Mouse (Mus musculus) lung, adult 2 months (tissue): ENCODE data around the gene Stard7. TPM values are rescaled to one million over a fixed set of nuclear protein-coding genes. Genes with fewer than 3 reads are reported as not detected.

Experiments
- DNase-seq: peaks from one replicate; pipeline ENCODE4 v3.0.0; 2022
- H3K4me1 ChIP-seq: fragments of 200-500 bp; 2 replicates; pipeline ENCODE4 v1.6.1; 2011; ENCODE audit warnings: low read length; ENCODE audit not compliant: control insufficient read depth, insufficient read depth
- H3K4me3 ChIP-seq: fragments of 200-500 bp; replicated peaks from 2 replicates; pipeline ENCODE3; 2011; ENCODE audit warnings: low read depth, mild to moderate bottlenecking, control low read depth, low read length; ENCODE audit errors: extremely low read depth
- CTCF ChIP-seq: fragments of 200-500 bp; IDR thresholded peaks from 2 replicates; pipeline ENCODE4 v1.5.1; 2011; ENCODE audit warnings: mild to moderate bottlenecking, low read length, control low read depth; ENCODE audit not compliant: insufficient read depth
- POLR2A ChIP-seq: fragments of 200-500 bp; IDR thresholded peaks from 2 replicates; pipeline ENCODE4 v1.6.1; 2011; ENCODE audit warnings: low read depth, mild to moderate bottlenecking, control low read depth, low read length, borderline replicate concordance; ENCODE audit errors: extremely low read depth
- WGBS: fragments of 180-500 bp; shearing (Covaris S2); methylation state at CpG from one replicate; pipeline ENCODE4 v1.1.7; 2018; 5-methylcytosine and 5-hydroxymethylcytosine counted together
- polyA plus RNA-seq: library from polyadenylated mRNA; depleted of rRNA; stranded (reverse); fragments of >200 nt; gene quantifications from 2 replicates; pipeline ENCODE4 v1.2.3, GENCODE M21; 2012

Stard7 gene
- polyA plus RNA-seq, 1 experiment: 29.3 TPM

GRCm38 (mm10) chr2:127333945-127334603, 64.1 kb downstream of the Stard7 start:
- DNase-seq: no peak
- no peak for TF ChIP-seq CTCF
- TF ChIP-seq POLR2A: no peak

GRCm38 (mm10) chr2:127335078-127335541, 65.1 kb downstream of the Stard7 start:
- no peak for TF ChIP-seq CTCF
- no peak for TF ChIP-seq POLR2A
- no peak for DNase-seq
- no peaks in the 10 kb centered on the region for H3K4me1 ChIP-seq
- no peak overlapping the region for H3K4me3 ChIP-seq
- 46% methylated on average over 11 of the region's 11 CpGs for whole genome bisulfite sequencing

More at GRCm38 (mm10) chr2:127333945-127334603, 64.1 kb downstream of the Stard7 start:
- Histone ChIP-seq H3K4me1 (no peaks in the 10 kb centered on the region), H3K4me3 (no peak overlapping the region)
- WGBS: 57% methylated on average over 5 of the region's 5 CpGs

- H3K4me3 ChIP-seq: peak within 1 kb of the TSS; percentile 58
- DNase-seq: peak; percentile 57
- TF ChIP-seq POLR2A (peak; percentile 80), CTCF (no peak)
- 1% methylated on average over 73 of the region's 76 CpGs for WGBS
- no peaks in the 10 kb centered on the region for H3K4me1 ChIP-seq
Observed at GRCm38 (mm10) chr2:127335767-127336496, 65.9 kb downstream of the Stard7 start, which contains the start of gene Dusp2. Gene Dusp2 (plus strand): TSS chr2:127336159.

- Histone ChIP-seq H3K4me3 (peak overlapping the region; percentile 58), H3K4me1 (no peaks in the 10 kb centered on the region)
- WGBS: 3% methylated on average over 33 of the region's 33 CpGs
- DNase-seq: no peak
- TF ChIP-seq CTCF (no peak), POLR2A (no peak)
Observed at GRCm38 (mm10) chr2:127336497-127336832, 66.4 kb downstream of the Stard7 start.

GRCm38 (mm10) chr2:127336885-127337284, 66.9 kb downstream of the Stard7 start:
- no peak for DNase-seq
- Histone ChIP-seq H3K4me3 (peak overlapping the region; percentile 58), H3K4me1 (no peaks in the 10 kb centered on the region)
- WGBS: 42% methylated on average over 5 of the region's 5 CpGs
- no peak for TF ChIP-seq CTCF
- TF ChIP-seq POLR2A: no peak

- TF ChIP-seq CTCF: no peak
- TF ChIP-seq POLR2A: no peak
- peak overlapping the region; percentile 44 for H3K4me3 ChIP-seq
- DNase-seq: no peak
- H3K4me1 ChIP-seq: no peaks in the 10 kb centered on the region
- WGBS: 60% methylated on average over 11 of the region's 11 CpGs
Observed at GRCm38 (mm10) chr2:127337531-127337930, 67.5 kb downstream of the Stard7 start.

- Histone ChIP-seq H3K4me3 (no peak overlapping the region), H3K4me1 (no peaks in the 10 kb centered on the region)
- WGBS: 57% methylated on average over 7 of the region's 7 CpGs
- TF ChIP-seq POLR2A (no peak), CTCF (no peak)
- no peak for DNase-seq
Observed at GRCm38 (mm10) chr2:127338012-127338411, 68.0 kb downstream of the Stard7 start.

- no peak for TF ChIP-seq POLR2A
- no peak for TF ChIP-seq CTCF
- no peak for DNase-seq
- WGBS: 80% methylated on average over 4 of the region's 4 CpGs
- H3K4me3 ChIP-seq: peak within 1 kb of the TSS; percentile 21
- no peaks in the 10 kb centered on the region for H3K4me1 ChIP-seq
Observed at GRCm38 (mm10) chr2:127338416-127338815, 68.4 kb downstream of the Stard7 start, which contains the start of gene Astl. Gene Astl (plus strand): TSS chr2:127338639.

GRCm38 (mm10) chr2:127338833-127339232, 68.8 kb downstream of the Stard7 start:
- TF ChIP-seq POLR2A (no peak), CTCF (no peak)
- H3K4me1 ChIP-seq: no peaks in the 10 kb centered on the region
- no peak overlapping the region for H3K4me3 ChIP-seq
- 63% methylated on average over 4 of the region's 4 CpGs for WGBS
- DNase-seq: no peak
